In genomic region chr14:25591000-25591399, GRCm38 (mm10) we compare ENCODE assay signal across 11 mouse cellular contexts.
"Had no signal": no experiment of that assay in that cellular context is flagged by ENCODE, and none has a peak within 500 bp of the region (broad histone marks: within the 10 kb centered on the region; RNA-seq: fewer than 3 reads in every experiment).

No protein-coding gene starts in this region.

- H3K9ac ChIP-seq: kidney, embryonic 15.5 days; liver, embryonic 14.5 days; stomach, embryonic 15.5 days had no signal

- H3K4me2 ChIP-seq: kidney, embryonic 15.5 days; neural tube, embryonic 12.5 days; stomach, embryonic 15.5 days had no signal

- H3K36me3 ChIP-seq: stomach, embryonic 15.5 days had no signal

- H3K4me3 ChIP-seq: kidney, embryonic 15.5 days; neural tube, embryonic 12.5 days; stomach, embryonic 15.5 days had no signal

- H3K9me3 ChIP-seq: kidney, embryonic 15.5 days; neural tube, embryonic 12.5 days; stomach, embryonic 15.5 days had no signal

- H3K27ac ChIP-seq: liver, embryonic 14.5 days; neural tube, embryonic 12.5 days; stomach, embryonic 15.5 days had no signal

- H3K27me3 ChIP-seq: kidney, embryonic 15.5 days; neural tube, embryonic 12.5 days; stomach, embryonic 15.5 days had no signal

- DNase-seq: kidney, adult 18-20 months; kidney, postnatal 14 days; left cerebral cortex, postnatal 4 days; lung, adult 18-20 months; right cerebral cortex, postnatal 4 days; spleen, adult 18-20 months; thymus, postnatal 36 days had no signal
